Mouse (Mus musculus): ENCODE results near the gene Ssna1. TPM values are rescaled to one million over a fixed set of nuclear protein-coding genes. Genes with fewer than 3 reads are reported as not detected.

The Ssna1 gene
- total and polyA plus RNA-seq, 2 experiments from 2014 or later, result 108 to 189 TPM

GRCm38 (mm10) chr2:25297093-25297492, 24.9 kb upstream of the Ssna1 start:
- Histone ChIP-seq H3K4me1 (ENCODE audit: insufficient read depth) (no peaks in the 10 kb centered on the region), H3K27ac (ENCODE audit: low read depth, low read length) (no peak overlapping the region), H3K4me3 (ENCODE audit: low read depth, low read length) (no peak overlapping the region), H3K4me2 (ENCODE audit: low read depth) (no peak overlapping the region), H3K9ac (no peak overlapping the region), H3K36me3 (ENCODE audit: insufficient read depth) (peaks cover 44% of the 10 kb centered on the region), H3K9me3 (ENCODE audit: low read length) (no peaks in the 10 kb centered on the region), H3K27me3 (ENCODE audit: insufficient read depth, low read length) (peaks cover 14% of the 10 kb centered on the region)
- no peak for DNase-seq
- TF ChIP-seq CTCF (IDR thresholded peaks at IDR 0.05; ENCODE audit: low read depth), result no peak
- no peak for ATAC-seq
- 70% methylated on average over 8 of the region's 8 CpGs for WGBS

- Histone ChIP-seq H3K36me3 (ENCODE audit: insufficient read depth) (peaks cover 41% of the 10 kb centered on the region), H3K9ac (no peak overlapping the region), H3K4me1 (ENCODE audit: insufficient read depth) (peaks cover 8% of the 10 kb centered on the region; the same call in 1 of the 2 replicates), H3K9me3 (ENCODE audit: low read length) (no peaks in the 10 kb centered on the region), H3K4me2 (ENCODE audit: low read depth) (no peak overlapping the region), H3K4me3 (ENCODE audit: low read depth, low read length) (no peak overlapping the region), H3K27ac (ENCODE audit: low read depth, low read length) (no peak overlapping the region), H3K27me3 (ENCODE audit: insufficient read depth, low read length) (peaks cover 39% of the 10 kb centered on the region)
- ATAC-seq, result no peak
- WGBS, result 74% methylated on average over 9 of the region's 9 CpGs
- no peak for TF ChIP-seq CTCF (IDR thresholded peaks at IDR 0.05; ENCODE audit: low read depth)
- DNase-seq, result no peak
Observed at GRCm38 (mm10) chr2:25293706-25294105, 21.5 kb upstream of the Ssna1 start.

GRCm38 (mm10) chr2:25292856-25293255, 20.6 kb upstream of the Ssna1 start:
- WGBS, result 0% methylated on average over 1 of the region's 1 CpGs
- H3K4me2 ChIP-seq (ENCODE audit: low read depth), result peak overlapping the region; percentile 40; the same call in 1 of the 2 replicates
- H3K4me1 ChIP-seq (ENCODE audit: insufficient read depth), result peaks cover 8% of the 10 kb centered on the region; the same call in 1 of the 2 replicates
- H3K9me3 ChIP-seq (ENCODE audit: low read length), result no peaks in the 10 kb centered on the region
- H3K27ac ChIP-seq (ENCODE audit: low read depth, low read length), result no peak overlapping the region
- peaks cover 39% of the 10 kb centered on the region for H3K27me3 ChIP-seq (ENCODE audit: insufficient read depth, low read length)
- DNase-seq, result peak; percentile 61
- TF ChIP-seq CTCF (IDR thresholded peaks at IDR 0.05; ENCODE audit: low read depth), result peak; percentile 85
- H3K4me3 ChIP-seq (ENCODE audit: low read depth, low read length), result no peak overlapping the region
- peaks cover 36% of the 10 kb centered on the region for H3K36me3 ChIP-seq (ENCODE audit: insufficient read depth)
- no peak overlapping the region for H3K9ac ChIP-seq
- ATAC-seq, result no peak

- H3K4me3 ChIP-seq (ENCODE audit: low read depth, low read length), result peak overlapping the region; percentile 19; the same call in 1 of the 2 replicates
- H3K27ac ChIP-seq (ENCODE audit: low read depth, low read length), result no peak overlapping the region
Observed at GRCm38 (mm10) chr2:25292054-25292544, 19.9 kb upstream of the Ssna1 start.

GRCm38 (mm10) chr2:25291184-25292053, 19.2 kb upstream of the Ssna1 start:
- H3K27ac ChIP-seq (ENCODE audit: low read depth, low read length), result no peak overlapping the region
- 6% methylated on average over 32 of the region's 32 CpGs for WGBS
- peaks cover 39% of the 10 kb centered on the region for H3K27me3 ChIP-seq (ENCODE audit: insufficient read depth, low read length)
- peak overlapping the region; percentile 48; the same call in 1 of the 2 replicates for H3K9ac ChIP-seq
- DNase-seq (no peak), ATAC-seq (peak; percentile 0; the same call in 1 of the 2 replicates)
- peak overlapping the region; percentile 60 for H3K4me2 ChIP-seq (ENCODE audit: low read depth)
- TF ChIP-seq CTCF (IDR thresholded peaks at IDR 0.05; ENCODE audit: low read depth), result no peak
- H3K36me3 ChIP-seq (ENCODE audit: insufficient read depth), result peaks cover 26% of the 10 kb centered on the region
- H3K4me3 ChIP-seq (ENCODE audit: low read depth, low read length), result 0 out of 2 replicates have a peak overlapping the region, but pooled peaks have one; percentile 28
- peaks cover 8% of the 10 kb centered on the region; the same call in 1 of the 2 replicates for H3K4me1 ChIP-seq (ENCODE audit: insufficient read depth)
- H3K9me3 ChIP-seq (ENCODE audit: low read length), result no peaks in the 10 kb centered on the region

More at GRCm38 (mm10) chr2:25292054-25292544, 19.9 kb upstream of the Ssna1 start:
- ATAC-seq, result no peak
- H3K4me2 ChIP-seq (ENCODE audit: low read depth), result peak overlapping the region; percentile 40
- no peak for TF ChIP-seq CTCF (IDR thresholded peaks at IDR 0.05; ENCODE audit: low read depth)
- H3K9me3 ChIP-seq (ENCODE audit: low read length), result no peaks in the 10 kb centered on the region
- no peak for DNase-seq
- peaks cover 8% of the 10 kb centered on the region; the same call in 1 of the 2 replicates for H3K4me1 ChIP-seq (ENCODE audit: insufficient read depth)
- peaks cover 39% of the 10 kb centered on the region for H3K27me3 ChIP-seq (ENCODE audit: insufficient read depth, low read length)
- 0 out of 2 replicates have a peak overlapping the region, but pooled peaks have one; percentile 22 for H3K9ac ChIP-seq
- WGBS, result 14% methylated on average over 34 of the region's 43 CpGs
- peaks cover 28% of the 10 kb centered on the region for H3K36me3 ChIP-seq (ENCODE audit: insufficient read depth)

GRCm38 (mm10) chr2:25290816-25291130, 18.5 kb upstream of the Ssna1 start:
- Histone ChIP-seq H3K9me3 (ENCODE audit: low read length) (no peaks in the 10 kb centered on the region), H3K27me3 (ENCODE audit: insufficient read depth, low read length) (peaks cover 39% of the 10 kb centered on the region), H3K9ac (peak overlapping the region; percentile 48; the same call in 1 of the 2 replicates), H3K27ac (ENCODE audit: low read depth, low read length) (no peak overlapping the region), H3K4me3 (ENCODE audit: low read depth, low read length) (peak overlapping the region; percentile 28), H3K36me3 (ENCODE audit: insufficient read depth) (peaks cover 22% of the 10 kb centered on the region), H3K4me1 (ENCODE audit: insufficient read depth) (peaks cover 8% of the 10 kb centered on the region; the same call in 1 of the 2 replicates), H3K4me2 (ENCODE audit: low read depth) (peak overlapping the region; percentile 60)
- no peak for TF ChIP-seq CTCF (IDR thresholded peaks at IDR 0.05; ENCODE audit: low read depth)
- under 1% methylated on average over 18 of the region's 18 CpGs for WGBS
- DNase-seq, result peak; percentile 66
- ATAC-seq, result peak; percentile 57
